In the genomic region with DNA sequence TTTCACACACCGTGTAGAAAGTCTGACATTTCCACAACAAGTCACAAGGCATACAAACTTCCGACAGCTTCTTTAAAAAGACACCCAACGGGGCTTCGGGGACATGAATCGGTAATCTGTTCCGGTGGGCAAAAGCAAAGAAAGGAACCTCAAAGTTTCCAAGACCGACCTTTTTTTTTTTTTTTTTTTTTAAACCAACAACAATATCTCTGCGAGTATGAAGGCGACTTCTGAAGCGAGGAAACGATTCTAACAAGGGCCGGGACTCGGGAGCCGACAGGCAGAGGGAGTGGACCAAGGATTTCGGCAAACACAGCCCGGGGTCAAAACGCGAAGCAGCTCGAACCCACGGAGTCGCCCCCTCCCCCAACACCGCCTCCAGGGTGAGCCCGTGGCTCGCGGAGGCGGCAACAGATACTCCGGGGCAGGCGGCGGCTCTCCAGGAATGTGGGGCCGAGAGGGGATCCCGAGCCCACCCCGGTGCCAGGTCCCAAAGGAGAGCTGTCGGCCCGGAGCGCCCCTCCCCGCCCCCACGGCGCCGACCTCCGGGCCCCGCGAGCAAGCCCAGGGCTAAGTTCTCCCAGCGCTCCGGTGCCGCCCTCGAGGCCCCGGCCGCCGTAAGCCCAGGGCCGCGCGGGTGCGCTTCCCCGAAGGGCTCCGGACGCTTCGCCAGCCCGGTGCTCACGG, we compare ENCODE assay signal across 8 mouse cellular contexts. TPM values are rescaled to one million over a fixed set of nuclear protein-coding genes. Genes with fewer than 3 reads are reported as not detected.
DNase-seq lines count a peak whose midpoint lies in the region; ATAC-seq and TF ChIP-seq lines count a peak whose summit lies in the region.

No protein-coding gene starts in this region.

- H3K4me3 ChIP-seq in CH12.LX (replicated peaks in 1 of 3; ENCODE audit: low read depth in 2 of 3, low read length in 2 of 3, poor library complexity in 1 of 3): peak overlapping the region; percentile 78 to 94 (median 82)
- peak overlapping the region; percentile 93 for H3K4me3 ChIP-seq in forebrain, embryonic 13.5 days
- H3K4me3 ChIP-seq in lung, embryonic 14.5 days (ENCODE audit: low read depth, low read length): peak overlapping the region; percentile 92
- peak overlapping the region; percentile 81 for H3K4me3 ChIP-seq in neural tube, embryonic 15.5 days (replicated peaks)
- H3K4me3 ChIP-seq in thymus, adult 2 months (ENCODE audit: control insufficient read depth, insufficient read depth, low read length): peak overlapping the region; percentile 77

- H3K9me3 ChIP-seq in CH12.LX (replicated peaks; ENCODE audit: low read length): no peaks in the 10 kb centered on the region
- H3K9me3 ChIP-seq in forebrain, embryonic 13.5 days (replicated peaks): no peaks in the 10 kb centered on the region
- no peaks in the 10 kb centered on the region for H3K9me3 ChIP-seq in lung, embryonic 14.5 days (ENCODE audit: low read depth, low read length)
- H3K9me3 ChIP-seq in neural tube, embryonic 15.5 days (replicated peaks): no peaks in the 10 kb centered on the region

- peak; percentile 44 for DNase-seq in CH12.LX (ENCODE audit: extremely low read depth)
- peak; percentile 67 to 74 for DNase-seq in heart, postnatal 10 days
- DNase-seq in layer of hippocampus, adult 18-20 months (ENCODE audit: low spot score in 2 of 2): peak; percentile 11 to 31
- DNase-seq in lung, embryonic 14.5 days: peak; percentile 68
- peak; percentile 65 for DNase-seq in thymus, adult 2 months

- no peak for TF ChIP-seq RAD21 in CH12.LX (IDR thresholded peaks at IDR 0.05; ENCODE audit: low read depth, low read length)

- in situ Hi-C loops in CH12.LX (cut with MboI; ENCODE audit: low pct_ligation_motif_present, low pct_unique_long_range_greater_than_20kb, low sequenced_read_pairs): loop anchor here (10.0 kb wide), 1 partner anchor 55 kb away; no protein-coding TSS in a partner anchor

- H3K9ac ChIP-seq in CH12.LX (ENCODE audit: insufficient read depth, low read depth): peak overlapping the region; percentile 79
- H3K9ac ChIP-seq in forebrain, embryonic 13.5 days: peak overlapping the region; percentile 94
- H3K9ac ChIP-seq in lung, embryonic 14.5 days: peak overlapping the region; percentile 97
- peak overlapping the region; percentile 97 for H3K9ac ChIP-seq in neural tube, embryonic 15.5 days (replicated peaks)

- TF ChIP-seq EP300 in CH12.LX (IDR thresholded peaks at IDR 0.05; ENCODE audit: low read length): no peak

- TF ChIP-seq CTCF in CH12.LX (conservative IDR thresholded peaks at IDR 0.05 in 1 of 2, IDR thresholded peaks at IDR 0.05 in 1 of 2; ENCODE audit: low read depth in 2 of 2, low read length in 2 of 2): no peak
- TF ChIP-seq CTCF in lung, embryonic 14.5 days (IDR thresholded peaks at IDR 0.05; ENCODE audit: low read depth): no peak
- no peak for TF ChIP-seq CTCF in thymus, adult 2 months (IDR thresholded peaks at IDR 0.05; ENCODE audit: borderline replicate concordance, control insufficient read depth, extremely low read depth, insufficient read depth, low read length, poor library complexity)

- peaks cover 3% of the 10 kb centered on the region for H3K27me3 ChIP-seq in CH12.LX (replicated peaks)
- no peaks in the 10 kb centered on the region for H3K27me3 ChIP-seq in forebrain, embryonic 13.5 days
- no peaks in the 10 kb centered on the region for H3K27me3 ChIP-seq in lung, embryonic 14.5 days (ENCODE audit: insufficient read depth, low read length)
- no peaks in the 10 kb centered on the region for H3K27me3 ChIP-seq in neural tube, embryonic 15.5 days (replicated peaks)
- no peaks in the 10 kb centered on the region for H3K27me3 ChIP-seq in thymus, adult 2 months (ENCODE audit: control insufficient read depth, insufficient read depth, low read length)

- no peak for TF ChIP-seq POLR2A in CH12.LX (IDR thresholded peaks at IDR 0.05; ENCODE audit: low read depth, low read length)
- TF ChIP-seq POLR2A in thymus, adult 2 months (IDR thresholded peaks at IDR 0.05; ENCODE audit: control insufficient read depth, extremely low read depth, insufficient read depth, low read length, poor library complexity): no peak

- peaks cover 0 to 5% of the 10 kb centered on the region in 2 experiments for H3K36me3 ChIP-seq in CH12.LX (replicated peaks in 1 of 2; ENCODE audit: control insufficient read depth in 1 of 2, insufficient read depth in 1 of 2, low read length in 1 of 2)
- H3K36me3 ChIP-seq in forebrain, embryonic 13.5 days (ENCODE audit: poor library complexity, severe bottlenecking): no peaks in the 10 kb centered on the region
- no peaks in the 10 kb centered on the region for H3K36me3 ChIP-seq in lung, embryonic 14.5 days (ENCODE audit: insufficient read depth)
- H3K36me3 ChIP-seq in neural tube, embryonic 15.5 days: no peaks in the 10 kb centered on the region
- no peaks in the 10 kb centered on the region for H3K36me3 ChIP-seq in thymus, adult 2 months (ENCODE audit: control insufficient read depth, insufficient read depth, low read length)

- H3K27ac ChIP-seq in CH12.LX (ENCODE audit: insufficient read depth, low read depth): peak overlapping the region; percentile 34
- peak overlapping the region; percentile 96 for H3K27ac ChIP-seq in forebrain, embryonic 13.5 days
- peak overlapping the region; percentile 99 for H3K27ac ChIP-seq in lung, embryonic 14.5 days (ENCODE audit: low read depth)
- H3K27ac ChIP-seq in neural tube, embryonic 15.5 days (replicated peaks): peak overlapping the region; percentile 95
- peak overlapping the region; percentile 47; the same call in 1 of the 2 replicates for H3K27ac ChIP-seq in thymus, adult 2 months (ENCODE audit: control insufficient read depth, insufficient read depth, low read length)

- peaks cover 3 to 31% of the 10 kb centered on the region in 2 experiments; a peak in 2 of 4 replicates for H3K4me1 ChIP-seq in CH12.LX (ENCODE audit: control insufficient read depth in 1 of 2, insufficient read depth in 2 of 2)
- H3K4me1 ChIP-seq in forebrain, embryonic 13.5 days: peaks cover 28% of the 10 kb centered on the region
- H3K4me1 ChIP-seq in lung, embryonic 14.5 days (ENCODE audit: insufficient read depth): 0 out of 2 replicates have a peak, but pooled peaks cover 1% of the 10 kb centered on the region
- H3K4me1 ChIP-seq in neural tube, embryonic 15.5 days: peaks cover 23% of the 10 kb centered on the region
- H3K4me1 ChIP-seq in thymus, adult 2 months (replicated peaks; ENCODE audit: control insufficient read depth, insufficient read depth, low read length): peaks cover 4% of the 10 kb centered on the region; the same call in 1 of the 2 replicates

- intact Hi-C loops in heart, postnatal 10 days (cut with DNase I): loop anchor here (5.0 kb wide), 1 partner anchor 52 kb away; no protein-coding TSS in a partner anchor

- dilution Hi-C loops in CH12.LX (cut with MboI; ENCODE audit: extremely low pct_ligation_motif_present, extremely low pct_unique_long_range_greater_than_20kb, low sequenced_read_pairs): no loop called here

- 1% methylated on average over 59 of the region's 59 CpGs for WGBS in forebrain, embryonic 13.5 days
- WGBS in lung, embryonic 14.5 days: 1% methylated on average over 57 of the region's 59 CpGs
- under 1% methylated on average over 33 of the region's 59 CpGs for WGBS in neural tube, embryonic 15.5 days
- WGBS in thymus, adult 2 months: under 1% methylated on average over 59 of the region's 59 CpGs

- H3K79me2 ChIP-seq in CH12.LX (replicated peaks; ENCODE audit: control insufficient read depth, extremely low read depth, insufficient read depth, poor library complexity, severe bottlenecking): peaks cover 46% of the 10 kb centered on the region

- peak; percentile 24 for ATAC-seq in cerebellum, adult (ENCODE audit: insufficient number of reproducible peaks, low FRiP score, low TSS enrichment)
- peak; percentile 61 for ATAC-seq in forebrain, embryonic 13.5 days
- ATAC-seq in lung, embryonic 14.5 days (ENCODE audit: insufficient read depth): peak; percentile 57
- ATAC-seq in neural tube, embryonic 15.5 days (ENCODE audit: low FRiP score): peak; percentile 29; the same call in 1 of the 2 replicates

- H3K4me2 ChIP-seq in CH12.LX (ENCODE audit: insufficient read depth, low read depth, poor library complexity, severe bottlenecking): peak overlapping the region; percentile 73
- H3K4me2 ChIP-seq in forebrain, embryonic 13.5 days: peak overlapping the region; percentile 63
- H3K4me2 ChIP-seq in lung, embryonic 14.5 days: peak overlapping the region; percentile 69
- peak overlapping the region; percentile 69 for H3K4me2 ChIP-seq in neural tube, embryonic 15.5 days

TF ChIP-seq in CH12.LX, 34 proteins besides CTCF, POLR2A, EP300 and RAD21 (continues in another document):
- no peak for TF ChIP-seq ZC3H11A (IDR thresholded peaks at IDR 0.05; ENCODE audit: low read depth, low read length)
- TF ChIP-seq UBTF (IDR thresholded peaks at IDR 0.05; ENCODE audit: low read depth, low read length): peak; percentile 78
- no peak for TF ChIP-seq ELF1 (IDR thresholded peaks at IDR 0.05; ENCODE audit: low read depth, low read length)
- no peak for TF ChIP-seq NELFE (IDR thresholded peaks at IDR 0.05; ENCODE audit: low read depth, low read length)
- no peak for TF ChIP-seq JUN (IDR thresholded peaks at IDR 0.05; ENCODE audit: insufficient read depth, low read depth, low read length)
- no peak for TF ChIP-seq USF1 (IDR thresholded peaks at IDR 0.05; ENCODE audit: low read depth, low read length)
- peak; percentile 89 for TF ChIP-seq ZNF384 (IDR thresholded peaks at IDR 0.05; ENCODE audit: low read depth, low read length)
- TF ChIP-seq MAZ (IDR thresholded peaks at IDR 0.05; ENCODE audit: low read depth, low read length): 0 out of 2 replicates have a peak, but pooled peaks have one; percentile 15
- TF ChIP-seq CHD2 (IDR thresholded peaks at IDR 0.05; ENCODE audit: low read length): peak; percentile 70
- TF ChIP-seq PAX5 (IDR thresholded peaks at IDR 0.05; ENCODE audit: low read length): no peak
- TF ChIP-seq ETS1 (conservative IDR thresholded peaks at IDR 0.05; ENCODE audit: low read depth, low read length): peak; percentile 18; the same call in 1 of the 2 replicates
- no peak for TF ChIP-seq RCOR1 (conservative IDR thresholded peaks at IDR 0.05; ENCODE audit: low read depth, low read length)
- no peak for TF ChIP-seq TCF12 (IDR thresholded peaks at IDR 0.05; ENCODE audit: low read depth, low read length)
- TF ChIP-seq HCFC1 (IDR thresholded peaks at IDR 0.05; ENCODE audit: low read depth, low read length): no peak

RNA-seq across cellular contexts. Expression of a gene that starts 0.8 kb away (rescaled TPM):
- 52.5 and 53.7 TPM in 2 replicates for total RNA-seq in CH12.LX (2012; rRNA removed)
- total RNA-seq in CH12.LX (2014; rRNA removed): 127 and 134 TPM in 2 replicates
- 53.4 and 55.1 TPM in 2 replicates for polyA plus RNA-seq in CH12.LX (2012; ENCODE audit: insufficient read length, low read depth)
- polyA plus RNA-seq in forebrain, embryonic 13.5 days (2015; fragmentation: Nextera tagmentation; extraction: Ambion mirVana): 112 and 125 TPM in 2 replicates
- total RNA-seq in heart, postnatal 10 days (2021): 10 to 100 TPM; 25.5 to 27.5 TPM
- total RNA-seq in layer of hippocampus, adult 18-20 months (2021): 10 to 100 TPM; 42.6 to 47.0 TPM
- polyA plus RNA-seq in lung, embryonic 14.5 days (2014; fragmentation: Nextera tagmentation; extraction: Ambion mirVana): 86.1 and 89.7 TPM in 2 replicates
- polyA plus RNA-seq in neural tube, embryonic 15.5 days (2015; fragmentation: Nextera tagmentation; extraction: Ambion mirVana): 91.4 and 93.0 TPM in 2 replicates
- polyA plus RNA-seq in thymus, adult 2 months (2012; rRNA removed): 30.4 and 36.5 TPM in 2 replicates

Comparison
In these comparisons a context has a peak if more than half of its experiments do, and no peak if none do; other contexts are left out.
1. Peak in every context shown above with its lines: DNase-seq, ATAC-seq, H3K4me3 ChIP-seq and H3K27ac ChIP-seq.
2. H3K27ac ChIP-seq: peak in every context shown above with its lines; median percentile 99 in lung, embryonic 14.5 days; 96 in forebrain, embryonic 13.5 days; 95 in neural tube, embryonic 15.5 days; 47 in thymus, adult 2 months; 34 in CH12.LX.